29 mouse cellular contexts compared by ENCODE assay signal in the genomic region with DNA sequence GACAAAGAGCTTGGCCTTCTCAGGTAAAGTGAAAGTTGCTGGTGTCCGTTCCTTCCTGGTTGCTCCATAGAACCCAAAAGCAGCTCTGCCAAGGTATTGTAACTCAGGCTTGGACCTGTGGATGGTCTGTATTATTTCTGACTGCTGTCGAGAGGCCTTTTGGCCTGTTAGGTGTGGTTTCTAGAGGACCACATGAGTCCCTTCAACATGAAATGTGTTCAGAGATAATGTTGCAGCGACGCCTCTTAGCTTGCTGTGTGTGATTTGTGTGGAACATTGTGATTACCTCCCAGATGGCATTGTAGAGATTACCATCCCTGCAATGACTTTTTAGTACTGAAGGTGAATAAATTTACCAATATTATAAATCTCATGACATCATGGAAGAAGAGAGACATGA. TPM values are rescaled to one million over a fixed set of nuclear protein-coding genes. Genes with fewer than 3 reads are reported as not detected.
DNase-seq lines count a peak whose midpoint lies in the region; ATAC-seq and TF ChIP-seq lines count a peak whose summit lies in the region.
"Had no signal": no experiment of that assay in that cellular context is flagged by ENCODE, and none has a peak within 500 bp of the region (broad histone marks: within the 10 kb centered on the region; RNA-seq: fewer than 3 reads in every experiment).

No protein-coding gene starts in this region.

- peak in 1 of 2 experiments; percentile 27; a peak in 1 of 4 replicates for TF ChIP-seq EP300 in MEL (IDR thresholded peaks at IDR 0.05; ENCODE audit: low read depth in 1 of 2, low read length in 2 of 2)

- peak overlapping the region; percentile 9 for H3K4me2 ChIP-seq in liver, embryonic 11.5 days
- H3K4me2 ChIP-seq in liver, embryonic 16.5 days (ENCODE audit: low read depth, low read length): peak overlapping the region; percentile 24
- H3K4me2 ChIP-seq: forebrain, embryonic 13.5 days; hindbrain, embryonic 12.5 days; intestine, embryonic 15.5 days; limb, embryonic 13.5 days; lung, embryonic 14.5 days; midbrain, embryonic 11.5 days had no signal

- peaks cover 0 to 20% of the 10 kb centered on the region in 2 experiments; a peak in 2 of 4 replicates for H3K36me3 ChIP-seq in MEL (ENCODE audit: control insufficient read depth in 1 of 2, insufficient read depth in 2 of 2, low read length in 2 of 2)
- no peaks in the 10 kb centered on the region for H3K36me3 ChIP-seq in liver, embryonic 11.5 days (ENCODE audit: control insufficient read depth, insufficient read depth, low read length)
- H3K36me3 ChIP-seq in liver, embryonic 16.5 days (ENCODE audit: control insufficient read depth, insufficient read depth): peaks cover 20% of the 10 kb centered on the region
- H3K36me3 ChIP-seq: intestine, embryonic 15.5 days had no signal

- TF ChIP-seq RAD21 in MEL (IDR thresholded peaks at IDR 0.05; ENCODE audit: low read depth, low read length): no peak

- H3K9me3 ChIP-seq in MEL (replicated peaks; ENCODE audit: insufficient read depth, low read length): no peaks in the 10 kb centered on the region
- no peaks in the 10 kb centered on the region for H3K9me3 ChIP-seq in liver, embryonic 11.5 days (ENCODE audit: control insufficient read depth, low read length)
- no peaks in the 10 kb centered on the region for H3K9me3 ChIP-seq in liver, embryonic 16.5 days (replicated peaks; ENCODE audit: control insufficient read depth, low read length)
- H3K9me3 ChIP-seq: forebrain, embryonic 13.5 days; heart, embryonic 10.5 days; hindbrain, embryonic 12.5 days; intestine, embryonic 15.5 days; limb, embryonic 13.5 days had no signal

- peaks cover 4 to 12% of the 10 kb centered on the region in 2 experiments for H3K4me1 ChIP-seq in MEL (ENCODE audit: control insufficient read depth in 1 of 2, insufficient read depth in 2 of 2, low read length in 2 of 2)
- H3K4me1 ChIP-seq in liver, embryonic 11.5 days (replicated peaks; ENCODE audit: control insufficient read depth, insufficient read depth, low read length): peaks cover 25% of the 10 kb centered on the region
- peaks cover 37% of the 10 kb centered on the region for H3K4me1 ChIP-seq in liver, embryonic 16.5 days (ENCODE audit: control insufficient read depth, low read depth, low read length)
- H3K4me1 ChIP-seq: forebrain, embryonic 13.5 days; hindbrain, embryonic 12.5 days had no signal

- no peak for TF ChIP-seq CTCF in MEL (IDR thresholded peaks at IDR 0.05 in 2 of 3, conservative IDR thresholded peaks at IDR 0.05 in 1 of 3; ENCODE audit: control insufficient read depth in 1 of 3, insufficient read depth in 1 of 3, low read depth in 2 of 3, low read length in 3 of 3, poor library complexity in 1 of 3, severe bottlenecking in 1 of 3)

- H3K4me3 ChIP-seq in MEL (ENCODE audit: control insufficient read depth in 1 of 2, insufficient read depth in 1 of 2, low read depth in 2 of 2, low read length in 2 of 2): no peak overlapping the region
- no peak overlapping the region for H3K4me3 ChIP-seq in liver, embryonic 11.5 days (ENCODE audit: low read depth, low read length)
- H3K4me3 ChIP-seq in liver, embryonic 16.5 days (ENCODE audit: low read depth, low read length): no peak overlapping the region
- H3K4me3 ChIP-seq: forebrain, embryonic 13.5 days; heart, embryonic 10.5 days; hindbrain, embryonic 12.5 days; intestine, embryonic 15.5 days; left cerebral cortex, adult 2 months; limb, embryonic 13.5 days had no signal

- no peaks in the 10 kb centered on the region for H3K27me3 ChIP-seq in MEL (ENCODE audit: control insufficient read depth in 1 of 2, insufficient read depth in 2 of 2, low read length in 2 of 2)
- H3K27me3 ChIP-seq in liver, embryonic 11.5 days (replicated peaks; ENCODE audit: control insufficient read depth, insufficient read depth, low read length): no peaks in the 10 kb centered on the region
- H3K27me3 ChIP-seq in liver, embryonic 16.5 days (ENCODE audit: control insufficient read depth, insufficient read depth, low read depth, low read length): no peaks in the 10 kb centered on the region
- H3K27me3 ChIP-seq: CH12.LX; forebrain, embryonic 13.5 days; hindbrain, embryonic 12.5 days; intestine, embryonic 15.5 days; limb, embryonic 13.5 days had no signal

- ATAC-seq in liver, embryonic 11.5 days (replicated peaks; ENCODE audit: low FRiP score): peak; percentile 78
- ATAC-seq in liver, embryonic 16.5 days (ENCODE audit: low read depth): peak; percentile 76
- no peak for ATAC-seq in monocyte, adult 5-6 weeks (replicated peaks; ENCODE audit: insufficient number of reproducible peaks, low FRiP score, low TSS enrichment, poor library complexity, severe bottlenecking)
- ATAC-seq: forebrain, embryonic 13.5 days; hindbrain, postnatal 0 days; intestine, embryonic 15.5 days had no signal

- WGBS in liver, embryonic 11.5 days: 48% methylated on average over 4 of the region's 4 CpGs
- 32% methylated on average over 4 of the region's 4 CpGs for WGBS in liver, embryonic 16.5 days (ENCODE audit: insufficient replicate concordance)

- H3K79me2 ChIP-seq in MEL (ENCODE audit: control insufficient read depth, insufficient read depth, low read length, poor library complexity): no peaks in the 10 kb centered on the region

- peak; percentile 30 for DNase-seq in MEL (ENCODE audit: low read depth, low spot score)
- peak; percentile 60 for DNase-seq in c-Kit-positive CD71-positive TER-119-positive erythroid progenitor cells, embryonic 14.5 days (ENCODE audit: low spot score)
- DNase-seq in liver, embryonic 11.5 days (ENCODE audit: low spot score): no peak
- no peak for DNase-seq in layer of hippocampus, adult 11-12 months (ENCODE audit: low spot score)
- DNase-seq in lung, adult 18-20 months: no peak
- DNase-seq in layer of hippocampus, adult 9-11 months: no peak
- DNase-seq: adrenal gland, postnatal 14 days; B cell, adult 2 months; cerebellum, adult 18-20 months; cerebellum, postnatal 14 days; gastrocnemius, postnatal 14 days; heart, postnatal 36 days; kidney, adult 2 months; kidney, postnatal 36 days; lung, embryonic 14.5 days; lung, postnatal 14 days; retina, postnatal 1 day; right cerebral cortex, postnatal 14 days had no signal

- H3K27ac ChIP-seq in MEL (ENCODE audit: control insufficient read depth, low read depth, low read length): peak overlapping the region; percentile 42
- no peak overlapping the region for H3K27ac ChIP-seq in liver, embryonic 11.5 days (ENCODE audit: low read depth, low read length)
- H3K27ac ChIP-seq in liver, embryonic 16.5 days (ENCODE audit: low read length): peak overlapping the region; percentile 4; the same call in 1 of the 2 replicates
- H3K27ac ChIP-seq: forebrain, embryonic 13.5 days; heart, embryonic 10.5 days; hindbrain, embryonic 12.5 days; hindbrain, postnatal 0 days; intestine, embryonic 15.5 days; left cerebral cortex, adult 2 months; limb, embryonic 13.5 days had no signal

- H3K9ac ChIP-seq in MEL (ENCODE audit: control insufficient read depth, low read depth, low read length, poor library complexity, severe bottlenecking): no peak overlapping the region
- no peak overlapping the region for H3K9ac ChIP-seq in liver, embryonic 11.5 days (ENCODE audit: low read depth, low read length)
- H3K9ac ChIP-seq in liver, embryonic 16.5 days (ENCODE audit: low read depth, low read length): no peak overlapping the region; the same call in 1 of the 2 replicates
- H3K9ac ChIP-seq: forebrain, embryonic 13.5 days; hindbrain, embryonic 12.5 days; intestine, embryonic 15.5 days; limb, embryonic 13.5 days; lung, embryonic 14.5 days had no signal

- TF ChIP-seq POLR2A in MEL (IDR thresholded peaks at IDR 0.05; ENCODE audit: control insufficient read depth in 1 of 2, insufficient read depth in 1 of 2, low read depth in 1 of 2, low read length in 2 of 2, poor library complexity in 1 of 2): no peak

TF ChIP-seq in MEL, 35 proteins besides CTCF, POLR2A, EP300 and RAD21:
- TF ChIP-seq KAT2A (conservative IDR thresholded peaks at IDR 0.05; ENCODE audit: low read depth, low read length) (no peak), MXI1 (IDR thresholded peaks at IDR 0.05; ENCODE audit: low read depth, low read length) (0 out of 2 replicates have a peak, but pooled peaks have one; percentile 14), SIN3A (IDR thresholded peaks at IDR 0.05; ENCODE audit: low read length) (no peak; the same call in 1 of the 2 replicates), MAZ (IDR thresholded peaks at IDR 0.05; ENCODE audit: low read depth, low read length) (no peak), ETS1 (IDR thresholded peaks at IDR 0.05; ENCODE audit: low read depth, low read length) (0 out of 2 replicates have a peak, but pooled peaks have one; percentile 13), ZNF384 (IDR thresholded peaks at IDR 0.05; ENCODE audit: low read depth, low read length) (no peak), TAL1 (IDR thresholded peaks at IDR 0.05; ENCODE audit: low read length) (peak; percentile 41), USF1 (IDR thresholded peaks at IDR 0.05; ENCODE audit: low read depth, low read length) (no peak), MYC (IDR thresholded peaks at IDR 0.05; ENCODE audit: low read depth, low read length) (no peak), NRF1 (IDR thresholded peaks at IDR 0.05; ENCODE audit: insufficient read depth, low read depth, low read length, poor library complexity, severe bottlenecking) (no peak), GATA1 (IDR thresholded peaks at IDR 0.05; ENCODE audit: low read depth, low read length) (no peak), RCOR1 (IDR thresholded peaks at IDR 0.05; ENCODE audit: low read depth, low read length) (peak; percentile 50; the same call in 1 of the 2 replicates), HCFC1 (IDR thresholded peaks at IDR 0.05; ENCODE audit: low read depth, low read length) (no peak), TCF12 (IDR thresholded peaks at IDR 0.05; ENCODE audit: low read depth, low read length) (peak; percentile 47; the same call in 1 of the 2 replicates), TBP (IDR thresholded peaks at IDR 0.05; ENCODE audit: low read depth, low read length) (no peak), ZMIZ1 (IDR thresholded peaks at IDR 0.05; ENCODE audit: low read depth, low read length) (no peak)

RNA-seq across cellular contexts. Expression of a gene that starts 32.0 kb away (rescaled TPM):
- total RNA-seq in MEL (2012; rRNA removed): 10.6 and 11.1 TPM in 2 replicates
- 10 to 100 TPM in 1 of 2 experiments, not detected in 1; 14.1 TPM for polyA plus RNA-seq in MEL (2012; ENCODE audit: insufficient read depth in 1 of 2, insufficient read length in 2 of 2, low read depth in 1 of 2, low replicate concordance in 2 of 2, missing spikeins in 1 of 2)
- 38.1 and 43.4 TPM in 2 replicates for polyA plus RNA-seq in liver, embryonic 11.5 days (2014; fragmentation: Nextera tagmentation; extraction: Ambion mirVana)
- 223 TPM in 2 replicates for polyA plus RNA-seq in liver, embryonic 16.5 days (2015; fragmentation: Nextera tagmentation; extraction: Ambion mirVana)
- 32.1 to 201 TPM (median 172 TPM) in 3 replicates for total RNA-seq in monocyte, adult 5-6 weeks (2017)

Comparison
In these comparisons a context has a peak if more than half of its experiments do, and no peak if none do; other contexts are left out.
1. DNase-seq: peak in MEL (single experiment) and c-Kit-positive CD71-positive TER-119-positive erythroid progenitor cells, embryonic 14.5 days (single experiment); none in liver, embryonic 11.5 days (single experiment), layer of hippocampus, adult 11-12 months (single experiment), lung, adult 18-20 months (0 of 2) and layer of hippocampus, adult 9-11 months (single experiment).